8 mouse cellular contexts compared by ENCODE assay signal in genomic region chr10:122984531-122985251, GRCm38 (mm10).
A peak's percentile ranks its signal among the peaks of the same experiment; 100 is the strongest.
DNase-seq lines count a peak whose midpoint lies in the region; ATAC-seq and TF ChIP-seq lines count a peak whose summit lies in the region.

No protein-coding gene starts in this region.

- H3K9me3 ChIP-seq in hindbrain, embryonic 16.5 days (ENCODE audit: control insufficient read depth, low read length): no peaks in the 10 kb centered on the region

- no peak for DNase-seq in lung, adult 2 months
- no peak for DNase-seq in lung, postnatal 4 days
- peak; percentile 25 for DNase-seq in c-Kit-positive CD71-positive TER-119-positive erythroid progenitor cells, embryonic 14.5 days (ENCODE audit: low spot score)
- DNase-seq in naive thymus-derived CD4-positive, alpha-beta T cell, adult 2 months (ENCODE audit: low read depth): peak; percentile 34
- DNase-seq in layer of hippocampus, adult 11-12 months (ENCODE audit: low spot score): no peak
- DNase-seq in spleen, postnatal 36 days (ENCODE audit: low spot score in 2 of 2): no peak
- no peak for DNase-seq in adrenal gland, adult 2 months

- no peak for ATAC-seq in hindbrain, embryonic 16.5 days

- peak overlapping the region; percentile 100 for H3K27ac ChIP-seq in hindbrain, embryonic 16.5 days (ENCODE audit: low read depth, low read length)

- H3K27me3 ChIP-seq in hindbrain, embryonic 16.5 days (replicated peaks; ENCODE audit: control insufficient read depth, insufficient read depth, low read length): no peaks in the 10 kb centered on the region

- TF ChIP-seq POLR2A in lung, adult 2 months (IDR thresholded peaks at IDR 0.05; ENCODE audit: borderline replicate concordance, extremely low read depth, low read depth, low read length): no peak

- peak overlapping the region; percentile 97 for H3K9ac ChIP-seq in hindbrain, embryonic 16.5 days (ENCODE audit: low read depth, low read length)

- TF ChIP-seq CTCF in lung, adult 2 months (IDR thresholded peaks at IDR 0.05; ENCODE audit: insufficient read depth, low read length): no peak

- peaks cover 15% of the 10 kb centered on the region for H3K4me1 ChIP-seq in lung, adult 2 months (ENCODE audit: control insufficient read depth, insufficient read depth, low read length)
- peaks cover 16% of the 10 kb centered on the region for H3K4me1 ChIP-seq in hindbrain, embryonic 16.5 days (ENCODE audit: control insufficient read depth, insufficient read depth, low read depth, low read length)

- H3K4me3 ChIP-seq in lung, adult 2 months (replicated peaks; ENCODE audit: extremely low read depth, low read depth, low read length): peak overlapping the region; percentile 100
- peak overlapping the region; percentile 91 for H3K4me3 ChIP-seq in hindbrain, embryonic 16.5 days (ENCODE audit: low read length)

- H3K36me3 ChIP-seq in hindbrain, embryonic 16.5 days (ENCODE audit: control insufficient read depth, insufficient read depth, low read length): peaks cover 4% of the 10 kb centered on the region; the same call in 1 of the 2 replicates

- under 1% methylated on average over 10 of the region's 10 CpGs for WGBS in lung, adult 2 months
- WGBS in hindbrain, embryonic 16.5 days: 2% methylated on average over 10 of the region's 10 CpGs

- H3K4me2 ChIP-seq in hindbrain, embryonic 16.5 days (ENCODE audit: low read length): peak overlapping the region; percentile 71

Comparison
In these comparisons a context has a peak if more than half of its experiments do, and no peak if none do; other contexts are left out.
1. DNase-seq: peak in c-Kit-positive CD71-positive TER-119-positive erythroid progenitor cells, embryonic 14.5 days (single experiment) and naive thymus-derived CD4-positive, alpha-beta T cell, adult 2 months (single experiment); none in lung, adult 2 months (single experiment), lung, postnatal 4 days (0 of 2), layer of hippocampus, adult 11-12 months (single experiment), spleen, postnatal 36 days (0 of 2) and adrenal gland, adult 2 months (single experiment).